Mouse (Mus musculus) left cerebral cortex, adult 9 months (tissue): ENCODE measurements at regions not wholly inside any gene's neighbourhood (a gene's known extent, or its start where the extent isn't known, plus 50 kb on each side); places are given as distances from the start of the nearest gene placed in this dataset.

Source experiments
- DNase-seq, 2 experiments: peaks; one replicate each; pipeline ENCODE4 v3.0.0; 2022; ENCODE audit warnings: low spot score in 2 of 2

DNA sequence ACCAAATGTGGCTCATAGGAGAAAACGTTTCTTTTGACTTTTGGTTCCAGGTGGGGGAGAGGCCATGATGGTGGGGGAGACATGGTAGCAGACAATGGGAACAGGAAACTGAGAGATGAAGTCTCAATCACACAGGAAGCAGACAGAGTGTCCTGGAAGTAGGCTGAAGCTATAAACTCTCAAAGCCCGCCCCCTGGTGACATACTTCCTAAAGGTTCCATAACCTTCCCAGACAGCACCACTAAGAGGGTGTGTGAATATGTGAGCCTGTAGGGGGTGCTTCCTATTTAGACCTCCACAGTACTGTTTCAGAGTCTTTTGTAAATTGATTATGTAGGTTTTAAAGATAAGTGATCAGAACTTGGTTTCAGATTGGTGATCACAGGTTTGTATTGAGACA is 284.1 kb upstream of the Slc30a5 start:
- DNase-seq, result no peak

DNA sequence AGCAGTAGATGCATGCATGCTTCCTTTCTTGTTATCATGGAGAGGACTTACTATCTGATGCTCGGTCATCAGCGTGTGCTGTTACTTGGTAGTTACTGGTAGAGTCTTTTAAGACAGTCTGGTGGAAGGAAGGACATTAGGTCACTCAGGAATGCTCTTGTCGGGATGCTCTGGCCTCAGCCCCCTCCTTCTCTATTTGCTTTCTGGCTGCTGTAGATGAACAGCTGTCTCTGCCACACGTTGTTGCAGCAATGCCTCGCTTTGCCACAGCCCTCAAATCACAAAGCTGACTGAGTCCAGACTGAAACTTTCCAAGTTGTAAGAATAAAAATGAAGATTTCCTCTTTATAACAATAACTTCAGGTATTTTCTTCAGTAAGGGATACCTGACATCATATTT is 282.1 kb upstream of the Slc30a5 start:
- no peak for DNase-seq

- DNase-seq, result no peak
These were observed 278.9 kb upstream of the Slc30a5 start for GRCm38 (mm10) chr13:101112176-101112575.

- DNase-seq, result no peak
These were observed 278.5 kb upstream of the Slc30a5 start for GRCm38 (mm10) chr13:101111773-101112172.

DNA sequence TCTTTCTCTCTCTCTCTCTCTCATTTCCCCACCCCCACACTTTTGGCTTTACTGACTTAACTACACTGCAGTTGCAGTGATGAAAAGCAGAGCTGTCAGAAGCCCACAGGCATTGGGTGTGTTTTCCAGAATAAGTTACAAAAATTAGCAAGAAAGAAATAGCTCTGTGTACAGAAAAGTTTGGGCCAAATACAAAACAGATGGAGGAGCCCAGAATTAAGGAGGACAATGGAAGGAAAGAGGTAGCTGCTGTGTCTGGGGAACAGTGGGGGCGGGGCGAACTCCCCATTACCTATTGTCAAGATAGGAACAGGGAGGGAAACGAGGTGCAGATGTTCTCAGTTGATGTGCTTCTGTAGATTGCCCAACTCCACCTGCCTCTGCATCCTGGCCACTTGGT is 267.4 kb upstream of the Slc30a5 start:
- no peak for DNase-seq

GRCm38 (mm10) chr13:101096856-101097255 is 263.6 kb upstream of the Slc30a5 start:
- no peak for DNase-seq

- DNase-seq, result no peak
These were observed 263.0 kb upstream of the Slc30a5 start for GRCm38 (mm10) chr13:101096221-101096620.

- no peak for DNase-seq
These were observed 262.0 kb upstream of the Slc30a5 start for GRCm38 (mm10) chr13:101095057-101095831.

- DNase-seq, result no peak
These were observed 259.5 kb upstream of the Slc30a5 start for GRCm38 (mm10) chr13:101092743-101093131.

- peak; percentile 19 to 37 for DNase-seq
These were observed 259.0 kb upstream of the Slc30a5 start for GRCm38 (mm10) chr13:101092033-101092742.

DNA sequence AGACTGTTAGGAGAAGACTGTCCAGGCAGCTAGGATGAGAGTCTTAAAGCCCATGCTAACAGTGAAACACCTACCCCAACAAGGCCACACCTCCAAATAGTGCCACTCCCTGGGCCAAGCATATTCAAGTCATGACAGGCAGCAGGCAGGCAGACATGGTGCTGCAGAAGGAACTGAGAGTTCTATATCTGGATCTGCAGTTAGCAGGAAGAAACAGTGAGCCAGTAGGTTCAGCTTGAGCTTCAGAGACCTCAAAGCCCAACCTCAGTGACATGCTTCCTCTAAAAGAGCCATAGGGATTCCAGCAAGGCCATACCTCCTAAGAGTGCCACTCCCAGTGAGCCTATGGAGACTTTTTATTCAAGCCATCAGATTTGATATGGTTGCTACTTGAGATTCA is 252.0 kb upstream of the Slc30a5 start:
- no peak for DNase-seq

- no peak for DNase-seq
These were observed 251.0 kb upstream of the Slc30a5 start for GRCm38 (mm10) chr13:101084193-101084592.

GRCm38 (mm10) chr13:101083416-101083815 is 250.2 kb upstream of the Slc30a5 start:
- no peak for DNase-seq

DNA sequence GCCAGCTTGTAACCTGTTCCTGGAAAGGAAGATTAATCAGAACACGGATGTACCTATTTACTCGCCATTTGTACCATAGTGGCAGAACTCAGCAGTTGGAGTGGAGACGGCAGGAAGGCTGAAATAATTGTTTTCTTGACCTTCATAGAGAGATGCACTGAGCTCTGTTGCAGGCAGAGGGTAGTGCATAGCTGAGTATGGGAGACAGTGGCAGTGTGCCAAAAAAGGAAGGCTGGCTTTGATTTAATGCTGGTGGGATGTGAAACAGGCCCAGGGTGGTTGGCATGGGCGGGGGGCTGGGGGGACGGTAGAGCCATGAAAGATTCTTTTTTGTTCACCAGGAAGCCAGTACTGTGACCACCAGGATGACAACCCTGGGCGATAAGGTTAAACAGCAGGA is 235.3 kb upstream of the Slc30a5 start:
- DNase-seq, result no peak

GRCm38 (mm10) chr13:101062582-101062981 is 229.4 kb upstream of the Slc30a5 start:
- no peak for DNase-seq

- DNase-seq, result no peak
These were observed 228.3 kb upstream of the Slc30a5 start for GRCm38 (mm10) chr13:101061233-101062144.

DNA sequence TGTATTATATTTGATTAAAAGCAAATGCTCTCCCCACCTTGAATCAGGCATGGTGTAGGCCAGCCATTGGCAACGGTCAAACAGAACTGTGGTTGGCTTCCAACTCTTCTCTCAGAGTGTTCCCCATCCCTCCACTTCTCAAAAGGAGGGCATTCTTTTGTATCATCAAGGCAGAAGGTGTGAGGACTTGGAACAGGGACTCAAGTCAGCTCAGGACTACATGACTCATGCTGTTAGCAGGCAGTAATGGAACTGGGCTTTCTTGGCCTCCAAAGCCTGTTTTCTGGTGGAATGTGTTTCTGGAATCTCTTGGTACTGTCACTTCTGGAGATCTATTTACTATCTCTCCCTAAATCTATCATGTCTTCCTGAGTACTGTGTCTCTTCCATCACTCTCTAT is 216.3 kb upstream of the Slc30a5 start:
- no peak for DNase-seq

DNA sequence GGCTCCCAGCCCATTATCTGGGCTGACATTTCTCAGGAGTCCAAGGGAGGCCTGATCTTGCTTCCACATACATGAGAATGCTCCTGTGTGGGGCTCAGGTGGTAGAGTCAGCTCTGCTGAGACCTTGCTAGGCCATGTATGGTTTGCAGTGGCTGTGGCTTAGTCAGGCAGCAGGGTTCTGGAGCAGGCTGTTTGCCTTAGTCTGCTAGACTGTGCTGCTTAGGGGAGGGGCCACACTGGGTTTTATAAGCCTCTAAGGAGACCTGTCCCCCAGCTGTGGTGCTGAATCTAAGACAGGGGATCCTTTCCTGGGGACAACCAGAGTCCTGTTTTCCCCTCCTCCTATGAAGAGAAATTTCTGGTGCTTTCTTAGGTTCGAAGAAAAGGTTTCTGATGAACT is 199.4 kb upstream of the Slc30a5 start:
- no peak for DNase-seq

DNA sequence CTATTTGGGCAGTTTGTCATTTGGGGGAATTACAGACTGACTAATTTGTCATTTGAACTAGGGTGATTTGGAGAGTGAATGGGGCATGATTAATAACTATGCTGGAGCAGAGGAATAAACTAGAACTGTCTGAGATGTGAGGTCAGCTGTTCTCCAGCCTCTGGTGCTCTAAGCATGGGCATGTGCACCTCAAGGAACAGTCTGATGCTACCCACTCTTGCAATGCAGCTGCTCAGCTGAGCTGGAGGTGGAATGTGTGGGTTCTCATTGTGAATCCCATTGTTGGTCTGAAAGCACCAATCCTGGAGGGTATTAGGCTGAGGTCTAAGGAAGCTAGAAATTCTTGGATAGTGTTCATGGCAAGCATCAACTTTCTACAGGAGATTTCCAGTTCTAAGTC is 192.8 kb upstream of the Slc30a5 start:
- no peak for DNase-seq

DNA sequence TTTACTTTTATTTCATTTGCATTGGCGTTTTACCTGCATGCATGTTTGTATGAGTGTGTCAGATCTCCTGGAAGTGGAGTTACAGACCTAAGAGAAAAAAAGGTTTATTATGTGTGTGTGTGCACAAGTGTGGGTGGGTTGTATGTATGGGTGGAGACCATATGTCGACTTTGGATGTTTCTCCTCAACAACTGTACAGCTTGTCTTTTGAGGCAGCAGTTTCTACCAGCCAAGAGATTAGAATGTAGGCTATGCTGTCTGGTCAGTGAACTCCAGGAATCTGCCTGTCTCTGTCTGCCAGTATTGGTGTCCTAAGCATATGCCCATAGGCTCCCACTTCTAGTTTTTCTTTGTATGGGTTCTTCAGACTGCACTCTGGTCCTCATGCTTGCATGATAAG is 192.3 kb upstream of the Slc30a5 start:
- DNase-seq, result peak in 1 of 2 experiments; percentile 8

GRCm38 (mm10) chr13:101024971-101025370 is 191.7 kb upstream of the Slc30a5 start:
- DNase-seq, result peak in 1 of 2 experiments; percentile 12

- peak in 1 of 2 experiments; percentile 10 for DNase-seq
These were observed 186.0 kb upstream of the Slc30a5 start for GRCm38 (mm10) chr13:101019272-101019676.
